9 mouse cellular contexts compared by ENCODE assay signal in the genomic region with DNA sequence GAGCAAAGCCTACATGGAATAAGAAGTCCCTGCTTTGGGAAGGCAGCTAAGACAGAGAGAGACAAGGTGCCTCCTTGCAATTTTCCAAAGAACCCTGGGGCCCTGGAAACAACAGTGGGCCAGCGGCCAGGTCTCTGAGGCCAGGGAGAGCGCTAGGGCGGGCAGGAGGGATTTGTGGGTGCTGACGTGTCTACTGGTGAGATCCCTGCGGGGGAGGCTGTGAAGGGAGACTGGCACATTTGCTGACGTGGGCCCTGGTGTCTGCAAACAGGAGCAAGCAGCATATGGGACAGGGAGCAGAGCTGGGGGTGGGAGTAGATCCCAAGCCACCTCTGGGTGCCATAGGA. TPM values are rescaled to one million over a fixed set of nuclear protein-coding genes. Genes with fewer than 3 reads are reported as not detected.
DNase-seq lines count a peak whose midpoint lies in the region; ATAC-seq and TF ChIP-seq lines count a peak whose summit lies in the region.
"Had no signal": no experiment of that assay in that cellular context is flagged by ENCODE, and none has a peak within 500 bp of the region (broad histone marks: within the 10 kb centered on the region; RNA-seq: fewer than 3 reads in every experiment).

No protein-coding gene starts in this region.

- ATAC-seq in granulocyte monocyte progenitor cell, adult 5-6 weeks (replicated peaks; ENCODE audit: poor library complexity, severe bottlenecking) = peak; percentile 51
- ATAC-seq in liver, postnatal 0 days = peak; percentile 38; the same call in 1 of the 2 replicates

- no peaks in the 10 kb centered on the region for H3K27me3 ChIP-seq in liver, postnatal 0 days (ENCODE audit: insufficient read depth, low read length)

- H3K9me3 ChIP-seq in liver, postnatal 0 days (ENCODE audit: low read length) = no peaks in the 10 kb centered on the region
- H3K9me3 ChIP-seq: liver, embryonic 15.5 days had no signal

- WGBS in liver, postnatal 0 days (ENCODE audit: insufficient replicate concordance) = 44% methylated on average over 6 of the region's 6 CpGs

- H3K27ac ChIP-seq in liver, postnatal 0 days (ENCODE audit: low read depth) = no peak overlapping the region
- H3K27ac ChIP-seq: liver, embryonic 15.5 days had no signal

- peak; percentile 35 to 37 for DNase-seq in layer of hippocampus, adult 18-20 months (ENCODE audit: low spot score in 2 of 2)
- DNase-seq in layer of hippocampus, adult 11-12 months (ENCODE audit: low spot score) = no peak
- peak; percentile 92 for DNase-seq in NIH3T3 (ENCODE audit: low read depth)
- no peak for DNase-seq in liver, postnatal 0 days
- no peak for DNase-seq in gastrocnemius, postnatal 36 days
- no peak for DNase-seq in ovary, postnatal 10 days (ENCODE audit: low spot score)
- DNase-seq in left cerebral cortex, adult 9 months (ENCODE audit: low spot score in 2 of 2) = no peak

- peak overlapping the region; percentile 47 for H3K4me2 ChIP-seq in liver, postnatal 0 days (ENCODE audit: low read depth, low read length)
- H3K4me2 ChIP-seq: liver, embryonic 15.5 days had no signal

- H3K9ac ChIP-seq in liver, postnatal 0 days (replicated peaks) = no peak overlapping the region
- H3K9ac ChIP-seq: liver, embryonic 15.5 days had no signal

- no peak for TF ChIP-seq EP300 in liver, postnatal 0 days (IDR thresholded peaks at IDR 0.05; ENCODE audit: low read depth)

- H3K36me3 ChIP-seq in liver, postnatal 0 days (replicated peaks; ENCODE audit: insufficient read depth, low read length) = no peaks in the 10 kb centered on the region
- H3K36me3 ChIP-seq: liver, embryonic 15.5 days had no signal

- 0 out of 2 replicates have a peak, but pooled peaks cover 2% of the 10 kb centered on the region for H3K4me1 ChIP-seq in liver, postnatal 0 days (ENCODE audit: insufficient read depth)
- H3K4me1 ChIP-seq: liver, embryonic 15.5 days had no signal

- intact Hi-C loops in gastrocnemius, postnatal 36 days (cut with DNase I) = no loop called here

- no peak overlapping the region for H3K4me3 ChIP-seq in liver, postnatal 0 days (ENCODE audit: low read depth, low read length)
- H3K4me3 ChIP-seq: liver, embryonic 15.5 days had no signal

- TF ChIP-seq CTCF in liver, postnatal 0 days (IDR thresholded peaks at IDR 0.05; ENCODE audit: low read depth) = no peak

RNA-seq across cellular contexts. Expression of a gene that starts 31.0 kb away (rescaled TPM):
- total RNA-seq in layer of hippocampus, adult 18-20 months (2021) = 10 to 100 TPM; 23.0 to 26.8 TPM
- total RNA-seq in granulocyte monocyte progenitor cell, adult 5-6 weeks (2014; fragmentation: Nextera tagmentation) = not detected in 2 replicates
- not detected in 2 replicates for total RNA-seq in granulocyte monocyte progenitor cell, adult 5-6 weeks (2017)
- polyA plus RNA-seq in liver, postnatal 0 days (2015; fragmentation: Nextera tagmentation; extraction: Ambion mirVana) = 0.05 and 0.08 TPM in 2 replicates
- total RNA-seq in gastrocnemius, postnatal 36 days (2021) = 1 to 10 TPM; 2.2 to 2.6 TPM

RNA-seq across cellular contexts. Expression of a gene that starts 44.2 kb away (rescaled TPM):
- total RNA-seq in layer of hippocampus, adult 18-20 months (2021) = 1 to 10 TPM; 6.8 to 7.0 TPM
- 0.56 TPM in 1 of 2 replicates, not detected in the other for total RNA-seq in granulocyte monocyte progenitor cell, adult 5-6 weeks (2014; fragmentation: Nextera tagmentation)
- total RNA-seq in granulocyte monocyte progenitor cell, adult 5-6 weeks (2017) = not detected in 2 replicates
- polyA plus RNA-seq in liver, postnatal 0 days (2015; fragmentation: Nextera tagmentation; extraction: Ambion mirVana) = 1.7 and 1.8 TPM in 2 replicates
- 1 to 10 TPM; 4.9 to 5.4 TPM for total RNA-seq in gastrocnemius, postnatal 36 days (2021)

Comparison
In these comparisons a context has a peak if more than half of its experiments do, and no peak if none do; other contexts are left out.
1. DNase-seq: peak in layer of hippocampus, adult 18-20 months (2 of 2) and NIH3T3 (single experiment); none in layer of hippocampus, adult 11-12 months (single experiment), liver, postnatal 0 days (single experiment), gastrocnemius, postnatal 36 days (0 of 2), ovary, postnatal 10 days (single experiment) and left cerebral cortex, adult 9 months (0 of 2).
2. RNA of a gene that starts 31.0 kb away (total RNA-seq): 23.0 to 26.8 TPM in layer of hippocampus, adult 18-20 months; 2.2 to 2.6 TPM in gastrocnemius, postnatal 36 days and not detected in granulocyte monocyte progenitor cell, adult 5-6 weeks; every median in the first group is over 4 times any median in the second.